Mouse (Mus musculus) common myeloid progenitor, adult 5-6 weeks (primary cell): ENCODE results near the gene Trp53i11. TPM values are rescaled to one million over a fixed set of nuclear protein-coding genes. Genes with fewer than 3 reads are reported as not detected.

Experiments used
- ATAC-seq: replicated peaks from 2 replicates; pipeline ENCODE4 v1.8.0; 2016; ENCODE audit warnings: low read depth, mild to moderate bottlenecking, moderate TSS enrichment, inconsistent platforms; ENCODE audit not compliant: poor library complexity, severe bottlenecking
- total RNA-seq: library from RNA; stranded (forward); fragments of 200-1000, 187-1606 nt; gene quantifications from 2 replicates; pipeline ENCODE4 v1.2.3, GENCODE M21; 2017

Trp53i11 gene
- total RNA-seq, 1 experiment from 2014 or later = 2.6 TPM

DNA sequence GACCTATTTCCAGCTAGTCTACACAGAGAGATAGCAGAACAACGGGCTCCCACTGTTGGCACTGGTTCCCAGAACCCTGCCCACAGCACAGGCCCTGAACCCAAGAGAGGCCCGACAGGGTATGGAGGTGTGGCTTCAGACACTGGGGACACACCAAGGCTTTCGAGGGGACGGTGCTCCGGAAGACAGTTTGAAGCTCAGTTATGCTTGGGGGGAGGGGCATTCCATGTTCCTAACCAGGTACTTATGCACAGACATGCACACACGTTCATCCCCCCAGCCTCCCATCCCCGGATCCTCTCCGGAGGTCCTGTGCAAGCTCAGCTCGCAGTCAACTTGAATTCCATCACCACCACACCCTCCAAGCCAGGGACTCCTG, 4.8 kb downstream of the Trp53i11 start:
- ATAC-seq = peak; percentile 15; the same call in 1 of the 2 replicates

DNA sequence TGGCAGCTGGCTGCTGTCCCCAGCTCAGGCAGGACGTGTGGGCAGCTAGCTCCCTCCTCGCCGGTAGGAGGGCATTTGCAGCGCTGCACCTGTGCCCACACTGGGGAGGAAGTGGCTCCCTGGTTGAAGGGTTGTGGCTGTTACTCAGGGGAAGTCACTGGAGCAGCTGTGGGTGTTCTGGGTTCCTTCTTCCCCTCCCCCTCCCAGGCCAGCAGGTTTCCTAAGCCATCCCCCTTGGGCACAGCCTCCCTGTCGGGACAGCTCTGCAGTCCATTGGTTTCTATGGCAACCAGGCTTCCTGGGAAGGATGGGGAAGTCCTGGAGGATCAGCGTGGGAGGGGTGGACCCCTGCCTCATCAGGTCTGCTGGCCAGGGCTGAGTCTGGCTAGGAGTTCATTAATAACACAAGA, 5.3 kb downstream of the Trp53i11 start:
- ATAC-seq = peak; percentile 83

DNA sequence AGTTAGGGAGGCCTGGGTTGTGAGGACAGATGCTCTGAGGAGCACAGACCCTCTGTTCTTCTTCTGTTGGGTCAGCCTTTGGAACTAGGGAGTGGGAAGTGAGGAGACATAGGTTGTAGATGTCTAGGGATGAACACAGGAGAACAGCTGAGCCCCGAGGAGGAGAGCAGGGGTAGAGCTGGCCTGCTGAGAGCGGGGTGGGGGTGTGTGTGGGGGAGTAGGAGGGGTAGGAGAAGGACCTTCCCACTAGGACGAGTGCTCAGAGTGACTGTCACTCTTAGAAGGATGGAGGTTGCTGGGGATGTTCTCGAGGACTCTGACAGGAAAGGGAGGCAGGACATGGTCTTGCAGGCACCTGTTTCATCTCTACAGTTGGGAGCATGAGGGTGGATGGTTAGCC, 6.5 kb downstream of the Trp53i11 start:
- ATAC-seq = no peak

DNA sequence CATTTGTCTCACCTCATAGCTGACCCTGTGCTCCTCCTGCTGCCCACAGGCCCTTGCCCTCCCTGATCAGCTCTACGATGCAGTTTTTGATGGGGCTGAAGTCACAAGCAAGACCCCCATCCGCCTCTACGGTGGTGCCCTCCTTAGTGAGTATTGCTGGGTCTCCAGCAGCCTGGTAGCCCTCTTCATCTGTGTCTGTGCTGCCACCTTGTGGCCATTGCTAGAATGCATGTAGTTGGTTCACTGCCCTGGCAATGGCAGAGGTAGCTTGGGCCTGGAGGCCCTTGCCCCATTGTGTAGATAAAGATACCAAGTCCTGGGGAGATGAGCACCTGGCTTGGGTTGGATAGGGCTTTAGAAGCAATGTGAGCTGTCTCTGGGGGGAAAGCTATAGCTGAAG, 11.5 kb downstream of the Trp53i11 start:
- ATAC-seq = peak; percentile 89

DNA sequence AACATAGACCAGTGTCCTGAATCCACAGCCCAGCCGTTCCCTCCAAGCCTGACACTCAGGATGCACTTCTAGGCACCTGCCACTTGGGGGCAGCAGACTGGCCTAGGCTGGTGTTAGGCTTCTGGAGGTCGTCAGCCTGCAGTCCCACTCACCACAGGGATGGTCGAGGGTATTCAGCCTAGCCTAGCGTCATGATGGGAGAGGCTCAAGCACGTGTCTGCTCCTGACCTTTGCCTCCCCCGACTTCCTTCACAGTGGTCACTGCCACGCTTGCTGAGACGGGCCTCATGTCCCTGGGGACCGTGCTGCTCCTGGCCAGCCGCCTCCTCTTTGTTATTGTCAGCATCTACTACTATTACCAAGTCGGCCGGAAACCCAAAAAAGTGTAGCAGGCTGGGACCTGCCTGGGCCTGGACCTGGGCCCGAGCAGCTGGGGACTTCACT, 12.2 kb downstream of the Trp53i11 start:
- ATAC-seq = peak; percentile 67

- ATAC-seq = no peak
Measured at GRCm38 (mm10) chr2:93200681-93201340, 13.5 kb downstream of the Trp53i11 start.

DNA sequence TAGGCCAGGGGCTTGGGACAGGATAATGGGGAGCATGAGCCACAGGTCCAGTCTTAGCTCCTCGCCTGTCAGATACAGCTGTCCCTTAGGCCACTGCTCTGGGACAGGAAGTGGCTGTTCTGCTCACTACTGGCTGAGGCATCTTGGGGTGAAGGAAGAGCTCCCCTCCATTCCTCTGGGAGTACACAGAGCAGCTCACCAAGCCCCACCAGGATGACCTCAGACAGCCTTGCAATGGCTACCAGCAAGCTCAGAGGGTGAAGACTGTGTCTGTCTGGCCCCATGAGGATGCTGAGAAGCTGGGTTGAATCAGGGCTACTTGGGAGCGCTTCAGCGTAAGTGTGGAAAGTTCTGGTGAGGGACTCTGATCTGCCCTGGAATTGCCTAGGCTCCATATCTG, 14.6 kb downstream of the Trp53i11 start:
- no peak for ATAC-seq

DNA sequence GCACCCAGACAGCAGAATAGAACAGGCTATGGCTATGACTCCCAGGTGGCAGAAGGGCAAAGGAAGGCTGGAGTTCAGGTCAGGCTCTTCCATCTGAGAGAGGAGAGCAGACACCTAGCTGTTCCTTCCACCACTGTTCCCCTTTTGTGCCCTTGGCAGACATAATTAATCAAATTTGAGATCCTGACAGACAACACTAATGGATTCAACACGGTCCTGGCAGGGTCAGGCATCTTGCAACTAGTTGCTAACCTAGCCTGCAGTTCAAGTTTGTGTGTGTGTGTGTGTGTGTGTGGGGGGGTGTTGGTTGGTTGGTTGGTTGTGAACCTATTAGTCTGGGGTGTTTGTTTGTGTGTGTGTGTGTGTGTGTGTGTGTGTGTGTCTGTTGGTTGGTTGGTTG, 15.4 kb downstream of the Trp53i11 start:
- ATAC-seq = no peak

GRCm38 (mm10) chr2:93203682-93204081, 16.3 kb downstream of the Trp53i11 start:
- ATAC-seq = peak; percentile 39

DNA sequence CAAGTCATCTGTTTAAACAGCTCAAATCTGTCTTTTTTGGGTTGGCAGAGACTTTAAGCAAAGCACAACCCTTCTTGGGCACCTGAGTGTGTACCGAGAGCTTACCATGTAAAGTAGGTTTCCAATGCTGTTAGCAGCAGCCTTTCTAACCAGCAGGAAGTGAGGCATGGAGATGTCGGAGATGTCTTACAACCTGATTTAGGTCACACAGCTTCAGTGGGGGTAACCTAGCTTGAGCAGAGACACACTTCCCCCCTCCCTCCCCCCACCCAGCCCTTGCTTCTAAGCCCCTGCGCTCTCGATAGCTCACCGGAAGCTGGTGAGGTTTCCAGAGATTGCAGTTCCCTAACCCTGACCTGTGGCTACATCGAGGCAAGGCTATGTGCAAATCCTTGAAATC, 17.2 kb downstream of the Trp53i11 start:
- ATAC-seq = peak; percentile 38; the same call in 1 of the 2 replicates

GRCm38 (mm10) chr2:93206126-93206525, 18.8 kb downstream of the Trp53i11 start:
- ATAC-seq = no peak

DNA sequence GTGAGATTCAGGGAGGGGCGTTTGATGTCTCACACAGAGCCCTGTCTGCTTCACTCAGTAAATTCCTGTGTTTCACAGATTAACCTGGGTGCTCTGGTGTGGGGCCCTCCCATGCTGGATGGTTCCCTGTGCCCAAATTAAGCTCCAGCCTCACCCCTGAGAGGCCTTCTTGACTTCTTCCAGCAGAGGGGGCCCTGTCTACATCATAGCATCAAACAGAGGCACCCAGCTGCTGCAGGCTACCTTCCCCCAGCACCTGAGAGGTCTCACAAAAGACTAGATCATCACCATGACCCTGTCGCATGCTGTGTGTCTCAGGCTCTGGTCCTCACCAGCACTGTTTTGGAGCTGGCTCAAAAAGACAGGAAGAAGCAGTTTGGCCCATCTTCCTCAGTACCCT, 25.0 kb downstream of the Trp53i11 start:
- ATAC-seq = no peak

DNA sequence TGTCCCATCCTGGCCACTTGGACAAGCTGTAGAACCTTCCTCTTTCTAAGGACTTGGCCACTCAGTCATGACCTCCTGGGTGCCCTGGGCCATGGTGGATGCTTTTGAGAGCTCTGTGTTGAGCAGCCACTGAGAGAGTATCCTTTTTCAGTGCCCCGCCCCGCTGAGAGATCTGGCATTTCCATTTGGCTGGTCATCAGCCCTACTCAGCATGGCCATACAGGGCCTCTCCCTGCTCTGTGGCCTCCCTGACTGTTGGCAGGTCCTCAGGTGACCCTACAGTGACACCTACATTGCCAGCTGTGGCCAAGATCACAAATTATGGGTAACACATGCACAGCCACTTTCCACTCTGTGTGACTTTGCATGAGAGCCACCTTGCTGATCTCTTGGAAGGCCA, 25.5 kb downstream of the Trp53i11 start:
- no peak for ATAC-seq

GRCm38 (mm10) chr2:93214192-93214591, 26.8 kb downstream of the Trp53i11 start:
- no peak for ATAC-seq

DNA sequence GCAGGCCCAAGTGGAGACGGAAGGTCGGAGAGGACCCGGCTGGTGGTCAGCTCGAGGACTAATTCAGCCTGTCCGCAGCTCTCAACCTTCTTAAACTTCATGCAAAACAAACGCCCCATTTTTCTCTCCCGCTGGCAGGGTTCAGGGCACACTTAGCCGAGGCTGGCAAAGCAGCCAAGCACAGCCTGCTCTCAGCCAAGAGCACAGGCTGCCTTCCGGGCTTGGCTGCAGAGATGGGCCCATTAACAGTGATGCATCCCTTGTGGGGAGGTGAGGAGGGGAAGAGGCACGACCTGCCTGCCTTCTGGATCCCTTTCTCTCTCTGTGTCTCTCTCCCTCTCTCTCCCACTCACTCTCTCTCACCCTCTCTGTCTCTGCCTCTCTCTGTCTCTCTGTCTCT, 28.4 kb downstream of the Trp53i11 start:
- ATAC-seq = no peak

GRCm38 (mm10) chr2:93217015-93217414, 29.7 kb downstream of the Trp53i11 start:
- peak; percentile 90 for ATAC-seq

DNA sequence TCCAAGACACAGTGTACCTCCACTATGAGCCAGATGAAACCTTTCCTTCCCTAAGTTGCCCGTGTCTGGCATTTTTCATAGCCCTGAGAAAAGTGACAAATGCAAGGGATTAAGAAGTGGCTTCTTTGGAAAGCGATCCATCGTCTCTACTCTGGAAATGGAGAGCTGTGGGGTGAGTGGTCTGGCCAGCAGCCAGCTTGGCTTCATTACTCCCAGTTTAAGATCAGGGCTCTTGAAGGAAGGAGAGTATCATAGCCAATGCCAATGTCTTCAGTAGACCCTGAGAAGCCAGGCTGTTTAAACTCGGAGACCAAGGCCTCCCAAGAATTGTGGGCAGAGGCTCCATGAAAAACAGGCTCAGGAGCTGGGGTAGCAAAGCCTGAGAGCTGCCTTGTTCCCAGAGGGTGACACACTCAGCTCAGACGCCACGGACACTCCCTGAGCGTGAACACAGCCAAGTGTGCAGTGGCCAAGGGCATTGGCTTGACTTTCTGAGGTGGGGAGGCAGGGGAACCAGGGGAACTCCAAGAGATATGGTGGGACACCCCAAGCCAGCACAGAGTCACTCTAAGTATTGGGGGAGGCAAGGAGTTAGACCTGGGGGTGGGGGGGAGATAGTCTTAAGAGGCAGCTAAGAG, 31.1 kb downstream of the Trp53i11 start:
- ATAC-seq = no peak

DNA sequence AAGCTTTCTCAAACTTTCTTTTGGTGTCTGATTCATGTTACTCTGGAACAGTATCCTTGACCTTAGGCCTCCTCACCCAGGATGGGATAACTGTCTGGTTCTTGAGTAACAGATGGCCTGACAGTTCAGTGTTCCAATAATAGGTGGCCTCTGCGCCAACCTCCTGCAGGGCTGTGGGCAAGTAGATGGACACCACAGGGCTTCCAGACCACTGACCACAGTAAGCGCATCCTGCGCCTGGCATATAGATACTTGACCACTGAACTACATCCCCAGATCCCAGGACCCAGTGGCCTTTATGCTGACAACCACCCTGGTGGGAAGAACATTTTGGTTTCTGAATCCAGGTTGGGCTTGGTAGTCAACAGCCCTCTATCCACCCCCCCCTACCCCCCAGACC, 32.2 kb downstream of the Trp53i11 start:
- ATAC-seq = no peak

DNA sequence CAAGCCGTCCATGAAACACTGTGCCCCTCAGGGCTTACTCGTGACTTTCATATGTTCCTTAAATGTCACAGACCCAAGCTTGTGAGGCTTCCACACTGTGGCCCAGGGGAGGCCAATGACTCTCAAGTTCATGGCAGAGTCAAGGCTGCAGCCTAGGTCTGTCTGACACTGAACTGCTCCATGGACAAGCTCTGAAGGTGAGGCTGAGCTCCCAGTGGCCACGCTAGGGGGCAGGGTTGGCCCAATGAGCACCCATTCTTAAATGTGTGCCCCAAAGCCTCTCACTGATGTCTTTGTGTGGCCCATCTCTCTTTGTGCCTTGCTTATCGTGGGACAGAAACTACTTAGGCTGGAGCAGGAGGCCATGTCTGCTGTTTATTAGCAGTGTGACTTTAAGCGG, 33.1 kb downstream of the Trp53i11 start:
- ATAC-seq = no peak

- no peak for ATAC-seq
Measured at GRCm38 (mm10) chr2:93223463-93223862, 36.1 kb downstream of the Trp53i11 start.

- ATAC-seq = peak; percentile 84; the same call in 1 of the 2 replicates
Measured at GRCm38 (mm10) chr2:93226606-93227595, 39.6 kb downstream of the Trp53i11 start.
